Mouse (Mus musculus) midbrain, embryonic 13.5 days (tissue): ENCODE data around the gene Apba1. TPM values are rescaled to one million over a fixed set of nuclear protein-coding genes. Genes with fewer than 3 reads are reported as not detected.

Experiments used
- ATAC-seq: fragments of 200-750 bp; cut with Nextera tagmentation; 2 replicates; pipeline ENCODE4 v1.8.0; 2017; ENCODE audit warnings: mild to moderate bottlenecking, moderate TSS enrichment, moderate library complexity
- H3K27ac ChIP-seq: fragments of 300-500 bp; sonication (generic); 2 replicates; pipeline ENCODE4 v1.5.1; 2015; ENCODE audit warnings: inconsistent platforms, mild to moderate bottlenecking, moderate library complexity
- H3K27me3 ChIP-seq: fragments of 300-500 bp; sonication (generic); 2 replicates; pipeline ENCODE4 v1.6.1; 2015; ENCODE audit warnings: mild to moderate bottlenecking, inconsistent platforms
- H3K36me3 ChIP-seq: fragments of 300-500 bp; sonication (generic); 2 replicates; pipeline ENCODE4 v1.6.1; 2015; ENCODE audit warnings: mild to moderate bottlenecking, inconsistent platforms
- H3K4me1 ChIP-seq: fragments of 300-500 bp; sonication (generic); replicated peaks from 2 replicates; pipeline ENCODE4 v1.6.1; 2015; ENCODE audit warnings: inconsistent platforms
- H3K4me2 ChIP-seq: fragments of 300-500 bp; sonication (generic); replicated peaks from 2 replicates; pipeline ENCODE4 v1.6.1; 2015; ENCODE audit warnings: moderate library complexity, mild to moderate bottlenecking, inconsistent platforms
- H3K4me3 ChIP-seq: fragments of 300-500 bp; sonication (generic); replicated peaks from 2 replicates; pipeline ENCODE4 v1.5.1; 2015; ENCODE audit warnings: mild to moderate bottlenecking, inconsistent platforms
- H3K9ac ChIP-seq: fragments of 300-500 bp; sonication (generic); replicated peaks from 2 replicates; pipeline ENCODE4 v1.6.1; 2015; ENCODE audit warnings: mild to moderate bottlenecking, inconsistent platforms
- H3K9me3 ChIP-seq: fragments of 300-500 bp; sonication (generic); 2 replicates; pipeline ENCODE4 v1.6.1; 2016; ENCODE audit warnings: mild to moderate bottlenecking, inconsistent platforms
- WGBS: fragments of 180-500 bp; shearing (Covaris S2); methylation state at CpG from one replicate; pipeline ENCODE4 v1.1.7; 2015; 5-methylcytosine and 5-hydroxymethylcytosine counted together
- polyA plus RNA-seq: library from polyadenylated mRNA; unstranded; fragments of >200 nt; fragmentation: Nextera tagmentation; extraction: Ambion mirVana; gene quantifications from 2 replicates; pipeline ENCODE4 v1.2.1, GENCODE M21; 2015

Apba1 gene
- 4.9 and 6.3 TPM in 2 replicates for polyA plus RNA-seq

GRCm38 (mm10) chr19:23758554-23759321 is at the start of gene Apba1:
Gene Apba1, plus strand, starts transcription at chr19:23758887.
- no peaks in the 10 kb centered on the region for H3K9me3 ChIP-seq
- peak within 1 kb of the TSS; percentile 93 for H3K27ac ChIP-seq
- under 1% methylated on average over 82 of the region's 98 CpGs for WGBS
- no peaks in the 10 kb centered on the region for H3K36me3 ChIP-seq
- H3K4me2 ChIP-seq = peak within 1 kb of the TSS; percentile 66
- 0 out of 2 replicates have a peak, but pooled peaks cover 3% of the 10 kb centered on the region for H3K27me3 ChIP-seq
- peak within 1 kb of the TSS; percentile 75 for H3K4me3 ChIP-seq
- peaks cover 27% of the 10 kb centered on the region for H3K4me1 ChIP-seq
- ATAC-seq = peak; percentile 92
- H3K9ac ChIP-seq = peak within 1 kb of the TSS; percentile 85

- no peak for ATAC-seq
- Histone ChIP-seq H3K4me3 (no peak overlapping the region), H3K27me3 (no peaks in the 10 kb centered on the region), H3K4me2 (no peak overlapping the region), H3K27ac (no peak overlapping the region), H3K4me1 (no peaks in the 10 kb centered on the region), H3K9ac (no peak overlapping the region), H3K9me3 (no peaks in the 10 kb centered on the region), H3K36me3 (no peaks in the 10 kb centered on the region)
- 84% methylated on average over 3 of the region's 3 CpGs for WGBS
These were observed 12.2 kb upstream of the Apba1 start for GRCm38 (mm10) chr19:23746506-23746905.

- H3K36me3 ChIP-seq = no peaks in the 10 kb centered on the region
- no peaks in the 10 kb centered on the region for H3K9me3 ChIP-seq
- H3K4me3 ChIP-seq = no peak overlapping the region
- H3K27ac ChIP-seq = no peak overlapping the region
- no peak overlapping the region for H3K4me2 ChIP-seq
- no peak for ATAC-seq
- no peak overlapping the region for H3K9ac ChIP-seq
- 25% methylated on average over 7 of the region's 7 CpGs for WGBS
- H3K27me3 ChIP-seq = no peaks in the 10 kb centered on the region
- H3K4me1 ChIP-seq = peaks cover 24% of the 10 kb centered on the region
These were observed 1.7 kb upstream of the Apba1 start for GRCm38 (mm10) chr19:23757011-23757410.

- peak; percentile 78 for ATAC-seq
- Histone ChIP-seq H3K27ac (peak overlapping the region; percentile 93), H3K36me3 (no peaks in the 10 kb centered on the region), H3K27me3 (0 out of 2 replicates have a peak, but pooled peaks cover 3% of the 10 kb centered on the region), H3K4me1 (peaks cover 24% of the 10 kb centered on the region), H3K4me2 (peak overlapping the region; percentile 66), H3K9me3 (no peaks in the 10 kb centered on the region), H3K9ac (peak overlapping the region; percentile 85), H3K4me3 (peak overlapping the region; percentile 75)
- under 1% methylated on average over 40 of the region's 40 CpGs for WGBS
These were observed 630 bp upstream of the Apba1 start for GRCm38 (mm10) chr19:23757961-23758553.

GRCm38 (mm10) chr19:23759322-23759945 is 747 bp downstream of the Apba1 start:
- Histone ChIP-seq H3K27me3 (0 out of 2 replicates have a peak, but pooled peaks cover 3% of the 10 kb centered on the region), H3K9ac (peak overlapping the region; percentile 85), H3K4me2 (peak overlapping the region; percentile 66), H3K9me3 (no peaks in the 10 kb centered on the region), H3K36me3 (no peaks in the 10 kb centered on the region), H3K4me1 (peaks cover 33% of the 10 kb centered on the region), H3K27ac (peak overlapping the region; percentile 93), H3K4me3 (peak overlapping the region; percentile 75)
- WGBS = 2% methylated on average over 17 of the region's 17 CpGs
- no peak; the same call in 1 of the 2 replicates for ATAC-seq

- H3K4me3 ChIP-seq = no peak overlapping the region
- no peak overlapping the region for H3K27ac ChIP-seq
- H3K36me3 ChIP-seq = no peaks in the 10 kb centered on the region
- WGBS = 90% methylated on average over 6 of the region's 6 CpGs
- H3K9me3 ChIP-seq = no peaks in the 10 kb centered on the region
- no peak overlapping the region for H3K9ac ChIP-seq
- H3K4me2 ChIP-seq = no peak overlapping the region
- peaks cover 40% of the 10 kb centered on the region for H3K4me1 ChIP-seq
- no peak for ATAC-seq
- H3K27me3 ChIP-seq = 0 out of 2 replicates have a peak, but pooled peaks cover 6% of the 10 kb centered on the region
These were observed 4.7 kb downstream of the Apba1 start for GRCm38 (mm10) chr19:23763371-23763770.

- Histone ChIP-seq H3K9ac (0 out of 2 replicates have a peak overlapping the region, but pooled peaks have one; percentile 16), H3K4me1 (peaks cover 46% of the 10 kb centered on the region), H3K4me2 (no peak overlapping the region), H3K27ac (no peak overlapping the region), H3K9me3 (no peaks in the 10 kb centered on the region), H3K27me3 (0 out of 2 replicates have a peak, but pooled peaks cover 6% of the 10 kb centered on the region), H3K4me3 (no peak overlapping the region), H3K36me3 (no peaks in the 10 kb centered on the region)
- no peak for ATAC-seq
- WGBS = 51% methylated on average over 2 of the region's 2 CpGs
These were observed 5.4 kb downstream of the Apba1 start for GRCm38 (mm10) chr19:23764051-23764450.

GRCm38 (mm10) chr19:23768864-23769263 is 10.2 kb downstream of the Apba1 start:
- H3K27me3 ChIP-seq = 0 out of 2 replicates have a peak, but pooled peaks cover 4% of the 10 kb centered on the region
- H3K4me2 ChIP-seq = no peak overlapping the region
- 0 out of 2 replicates have a peak, but pooled peaks cover 3% of the 10 kb centered on the region for H3K36me3 ChIP-seq
- peaks cover 39% of the 10 kb centered on the region for H3K4me1 ChIP-seq
- no peak overlapping the region for H3K27ac ChIP-seq
- no peak overlapping the region for H3K4me3 ChIP-seq
- H3K9me3 ChIP-seq = no peaks in the 10 kb centered on the region
- ATAC-seq = no peak
- H3K9ac ChIP-seq = no peak overlapping the region
- 34% methylated on average over 5 of the region's 5 CpGs for WGBS

GRCm38 (mm10) chr19:23770494-23771423 is 12.1 kb downstream of the Apba1 start:
- Histone ChIP-seq H3K9me3 (no peaks in the 10 kb centered on the region), H3K4me2 (peak overlapping the region; percentile 31), H3K4me1 (peaks cover 28% of the 10 kb centered on the region), H3K4me3 (no peak overlapping the region), H3K27me3 (0 out of 2 replicates have a peak, but pooled peaks cover 4% of the 10 kb centered on the region), H3K27ac (peak overlapping the region; percentile 46), H3K9ac (0 out of 2 replicates have a peak overlapping the region, but pooled peaks have one; percentile 11), H3K36me3 (0 out of 2 replicates have a peak, but pooled peaks cover 3% of the 10 kb centered on the region)
- peak; percentile 81 for ATAC-seq
- 26% methylated on average over 10 of the region's 10 CpGs for WGBS

- Histone ChIP-seq H3K27me3 (0 out of 2 replicates have a peak, but pooled peaks cover 4% of the 10 kb centered on the region), H3K36me3 (0 out of 2 replicates have a peak, but pooled peaks cover 3% of the 10 kb centered on the region), H3K9ac (no peak overlapping the region), H3K9me3 (no peaks in the 10 kb centered on the region), H3K27ac (no peak overlapping the region), H3K4me3 (no peak overlapping the region), H3K4me1 (peaks cover 28% of the 10 kb centered on the region), H3K4me2 (no peak overlapping the region)
- 69% methylated on average over 7 of the region's 7 CpGs for WGBS
- no peak for ATAC-seq
These were observed 13.3 kb downstream of the Apba1 start for GRCm38 (mm10) chr19:23771971-23772370.

GRCm38 (mm10) chr19:23775356-23775755 is 16.7 kb downstream of the Apba1 start:
- H3K27me3 ChIP-seq = no peaks in the 10 kb centered on the region
- peak overlapping the region; percentile 26; the same call in 1 of the 2 replicates for H3K27ac ChIP-seq
- H3K9me3 ChIP-seq = no peaks in the 10 kb centered on the region
- 69% methylated on average over 6 of the region's 6 CpGs for WGBS
- ATAC-seq = no peak
- no peak overlapping the region for H3K4me3 ChIP-seq
- H3K4me2 ChIP-seq = no peak overlapping the region
- H3K9ac ChIP-seq = no peak overlapping the region
- 0 out of 2 replicates have a peak, but pooled peaks cover 3% of the 10 kb centered on the region for H3K36me3 ChIP-seq
- peaks cover 15% of the 10 kb centered on the region for H3K4me1 ChIP-seq
